Mouse (Mus musculus): ENCODE results near the gene Chfr. TPM values are rescaled to one million over a fixed set of nuclear protein-coding genes. Genes with fewer than 3 reads are reported as not detected.
A peak's percentile ranks its signal among the peaks of the same experiment; 100 is the strongest.

Gene Chfr
- total RNA-seq (2021), result 10 to 100 TPM; 14.9 to 21.0 TPM
- long read RNA-seq, experiment 1, transcript Chfr-202 (18 exons, 3,159 nt), result major isoform, 7 of 26 reads
- long read RNA-seq, experiment 1, partial matches to known transcripts, result 2 of 26 reads
- long read RNA-seq, experiment 1, other reads (novel, unspliced or antisense), result 12 of 26 reads
- long read RNA-seq, experiment 2, transcript Chfr-202 (18 exons, 3,159 nt), result major isoform, 8 of 21 reads
- long read RNA-seq, experiment 2, partial matches to known transcripts, result 2 of 21 reads
- long read RNA-seq, experiment 2, other reads (novel, unspliced or antisense), result 9 of 21 reads

- DNase-seq, result peak; percentile 98
Observed at GRCm38 (mm10) chr5:110135293-110136086, at the start of gene Chfr. Gene Chfr (plus strand): TSS chr5:110135842.

- no peak for DNase-seq
Observed at GRCm38 (mm10) chr5:110086161-110086866, 49.3 kb upstream of the Chfr start.

DNA sequence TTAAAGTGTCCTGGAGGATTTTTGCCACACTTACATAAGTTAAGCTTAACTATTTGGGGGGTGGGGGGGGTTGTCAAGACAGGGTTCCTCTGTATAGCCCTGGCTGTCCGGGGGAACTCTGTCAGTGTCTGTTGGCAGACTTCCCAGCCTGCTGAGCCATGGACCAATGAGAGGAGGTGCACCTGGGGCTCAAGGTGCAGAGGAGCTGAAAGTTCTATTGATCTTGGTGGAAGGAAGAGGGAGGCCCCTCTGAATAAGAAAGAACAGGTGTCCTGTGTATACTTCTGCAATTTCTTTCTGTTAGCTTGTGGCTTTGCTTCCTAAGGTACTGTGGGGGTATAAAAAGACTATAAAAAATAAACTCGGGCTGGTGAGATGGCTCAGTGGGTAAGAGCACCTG lies 44.1 kb upstream of the Chfr start:
- DNase-seq, result no peak

GRCm38 (mm10) chr5:110094030-110094846 lies 41.4 kb upstream of the Chfr start, which contains the start of gene Gm35315:
Gene Gm35315 (minus strand): TSS chr5:110094420.
- DNase-seq, result peak; percentile 65

- DNase-seq, result no peak
Observed at GRCm38 (mm10) chr5:110094847-110095213, 40.8 kb upstream of the Chfr start.

DNA sequence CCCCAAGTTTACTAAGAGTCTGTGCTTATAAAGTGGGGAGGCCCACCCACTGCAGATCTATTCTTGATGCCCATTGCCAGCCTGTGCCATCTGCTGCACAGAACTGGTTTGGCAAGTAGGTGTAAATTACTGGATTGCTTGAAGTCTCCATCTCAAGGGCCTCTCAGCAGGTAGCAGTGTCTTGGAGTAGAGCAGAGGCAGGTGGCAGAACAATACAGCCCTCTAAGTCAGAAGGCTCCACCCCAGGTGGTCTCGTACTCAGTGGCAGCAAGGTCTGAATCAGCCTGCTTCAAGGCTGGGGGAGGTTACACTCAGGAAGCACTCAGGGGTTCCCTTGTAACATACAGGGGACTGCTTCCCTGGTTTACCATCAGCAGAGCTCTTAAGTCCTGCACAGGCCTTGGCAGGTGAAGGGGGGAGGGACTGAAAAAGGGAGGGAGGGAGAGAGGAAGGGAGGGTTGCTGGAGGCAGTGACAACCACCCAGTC lies 36.6 kb upstream of the Chfr start:
- no peak for DNase-seq

- no peak for DNase-seq
Observed at GRCm38 (mm10) chr5:110099656-110100580, 35.7 kb upstream of the Chfr start, which contains the start of gene Plcxd1. Gene Plcxd1 (plus strand): TSS chr5:110099969.

DNA sequence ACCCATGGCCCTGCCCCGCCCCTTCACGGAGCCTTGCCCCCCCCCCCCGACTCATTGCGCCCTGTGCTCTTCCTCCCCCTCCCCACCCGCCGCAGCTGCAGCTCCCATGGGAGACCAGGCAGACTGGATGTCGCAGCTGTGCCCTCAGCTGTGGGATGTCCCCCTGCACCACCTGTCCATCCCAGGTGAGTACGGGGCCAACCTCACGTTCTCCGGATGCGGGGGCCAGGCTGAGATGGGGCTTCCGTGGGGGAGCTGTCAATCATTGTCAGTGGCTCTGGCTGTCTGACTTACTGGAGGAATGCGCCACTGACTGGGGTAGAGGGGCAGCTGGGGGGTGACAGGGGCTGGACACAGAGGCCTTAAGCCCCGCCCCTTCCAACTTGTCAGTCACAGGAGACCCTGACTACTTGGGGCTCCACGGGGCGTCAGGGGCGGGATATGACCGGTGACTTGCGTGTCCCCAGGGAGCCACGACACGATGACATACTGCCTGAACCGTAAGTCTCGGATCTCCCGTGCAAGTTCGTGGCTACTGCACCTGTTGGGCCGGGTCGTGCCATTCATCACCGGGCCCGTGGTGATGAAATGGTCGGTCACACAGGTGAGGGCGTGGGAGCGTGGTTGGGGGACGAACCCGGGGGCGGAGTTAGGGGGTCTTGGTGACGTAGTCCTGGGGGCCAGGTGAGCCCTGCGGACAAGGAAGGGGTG lies 34.6 kb upstream of the Chfr start:
- no peak for DNase-seq

GRCm38 (mm10) chr5:110101716-110102347 lies 33.8 kb upstream of the Chfr start:
- peak; percentile 40 for DNase-seq

GRCm38 (mm10) chr5:110102429-110102828 lies 33.2 kb upstream of the Chfr start:
- DNase-seq, result no peak

DNA sequence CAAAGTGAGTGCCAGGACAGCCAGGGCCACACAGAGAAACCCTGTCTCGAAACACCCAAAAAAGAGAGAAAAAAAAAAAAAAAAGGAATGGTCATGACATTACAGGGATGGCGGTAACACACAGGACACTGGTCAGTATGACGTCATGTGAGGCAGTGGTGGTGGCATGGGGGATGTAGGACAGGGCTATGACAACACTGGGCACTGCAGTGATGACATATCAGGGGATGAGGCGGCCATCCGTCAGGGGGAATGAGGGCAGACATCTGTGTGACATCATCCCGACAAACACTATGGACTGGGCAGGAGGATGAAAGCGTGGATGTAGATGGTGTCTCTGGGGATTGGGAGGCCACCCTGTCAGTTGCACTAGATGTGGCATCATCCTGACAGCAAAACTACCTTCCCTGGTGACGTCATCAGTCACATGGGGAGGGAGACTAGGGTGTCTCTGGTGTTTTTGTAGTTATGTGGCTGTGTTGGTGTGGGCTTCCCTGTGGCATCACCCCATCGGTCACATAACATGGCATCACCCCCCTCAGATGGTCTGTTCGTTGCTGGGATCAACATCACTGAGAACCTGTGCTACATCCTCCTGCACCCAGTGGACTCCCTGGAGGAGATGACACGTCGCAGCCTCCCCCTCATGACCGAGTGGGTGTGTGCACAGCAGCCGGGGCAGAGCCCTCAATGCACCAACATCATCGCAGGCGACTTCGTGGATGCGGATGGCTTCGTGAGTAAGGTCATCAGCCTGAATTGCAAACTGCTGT lies 32.6 kb upstream of the Chfr start:
- no peak for DNase-seq

- no peak for DNase-seq
Observed at GRCm38 (mm10) chr5:110103901-110104615, 31.6 kb upstream of the Chfr start.

DNA sequence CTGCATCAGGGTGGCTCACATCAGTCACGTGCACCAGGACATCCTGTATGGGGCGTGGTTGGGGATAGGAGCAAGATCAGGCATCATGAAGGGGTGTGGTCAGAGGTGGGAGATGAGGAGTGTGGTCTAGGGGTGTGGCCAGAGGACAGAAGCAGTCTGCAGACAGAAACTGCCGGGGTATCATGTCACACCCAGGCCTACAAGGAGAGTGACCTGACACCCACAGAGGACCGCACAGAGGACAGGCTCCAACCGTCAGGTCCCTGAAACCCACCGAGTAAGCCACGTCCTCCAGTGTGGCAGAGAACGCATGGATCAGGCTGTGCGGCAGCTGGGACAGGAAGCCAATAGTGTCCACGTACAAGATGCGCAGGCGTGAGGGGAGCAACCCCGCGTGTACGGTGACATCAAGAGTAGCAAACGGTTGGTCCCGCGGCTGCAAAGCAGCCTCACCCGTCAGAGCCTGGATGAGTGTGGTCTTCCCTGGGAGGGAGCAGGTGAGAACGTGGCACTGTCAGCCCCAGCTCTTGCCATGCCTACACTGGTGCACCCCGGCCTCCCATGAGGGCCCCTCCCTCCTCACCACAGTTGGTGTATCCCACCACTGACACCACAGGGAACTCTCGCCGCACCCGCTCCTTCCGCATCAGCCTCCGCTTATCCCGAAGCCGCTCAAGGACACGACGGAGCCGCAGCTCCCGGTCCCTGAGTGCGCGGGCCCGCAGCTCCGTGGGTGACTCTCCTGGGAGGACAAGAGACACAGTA lies 30.8 kb upstream of the Chfr start:
- no peak for DNase-seq

DNA sequence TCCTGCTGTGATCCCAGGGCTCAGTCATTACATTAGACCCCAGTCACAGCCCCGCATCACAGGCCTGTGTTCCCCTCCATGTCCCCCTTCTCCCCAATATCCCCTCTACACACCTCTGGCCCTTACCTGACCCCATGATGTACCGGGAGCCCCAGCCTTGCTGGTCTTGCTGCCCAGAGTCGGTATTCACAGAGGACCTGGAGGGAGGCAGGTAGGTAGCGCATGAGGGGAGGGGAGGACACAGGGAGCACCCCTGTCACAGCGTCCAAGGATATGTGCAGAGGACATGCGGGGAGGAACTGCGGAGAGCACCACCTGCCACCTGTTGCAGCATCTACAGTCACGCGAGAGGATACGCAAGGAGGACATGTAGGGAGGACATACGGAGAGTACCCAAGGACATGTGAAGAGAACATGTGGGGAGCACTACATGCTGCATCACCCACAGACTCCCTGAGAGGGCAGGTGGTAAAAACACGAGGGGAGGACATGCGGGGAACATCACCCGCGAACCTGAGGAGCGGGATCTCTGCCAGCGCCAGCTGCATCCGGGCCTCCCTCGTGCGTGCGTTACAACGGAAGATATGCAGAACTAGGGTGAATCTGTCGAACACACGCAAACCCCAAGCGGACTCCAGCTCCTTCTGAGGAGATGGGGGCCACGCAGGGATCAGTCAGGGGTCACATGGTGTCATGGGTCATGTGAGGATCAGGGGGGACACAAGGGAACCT lies 29.3 kb upstream of the Chfr start:
- peak; percentile 12 for DNase-seq

DNA sequence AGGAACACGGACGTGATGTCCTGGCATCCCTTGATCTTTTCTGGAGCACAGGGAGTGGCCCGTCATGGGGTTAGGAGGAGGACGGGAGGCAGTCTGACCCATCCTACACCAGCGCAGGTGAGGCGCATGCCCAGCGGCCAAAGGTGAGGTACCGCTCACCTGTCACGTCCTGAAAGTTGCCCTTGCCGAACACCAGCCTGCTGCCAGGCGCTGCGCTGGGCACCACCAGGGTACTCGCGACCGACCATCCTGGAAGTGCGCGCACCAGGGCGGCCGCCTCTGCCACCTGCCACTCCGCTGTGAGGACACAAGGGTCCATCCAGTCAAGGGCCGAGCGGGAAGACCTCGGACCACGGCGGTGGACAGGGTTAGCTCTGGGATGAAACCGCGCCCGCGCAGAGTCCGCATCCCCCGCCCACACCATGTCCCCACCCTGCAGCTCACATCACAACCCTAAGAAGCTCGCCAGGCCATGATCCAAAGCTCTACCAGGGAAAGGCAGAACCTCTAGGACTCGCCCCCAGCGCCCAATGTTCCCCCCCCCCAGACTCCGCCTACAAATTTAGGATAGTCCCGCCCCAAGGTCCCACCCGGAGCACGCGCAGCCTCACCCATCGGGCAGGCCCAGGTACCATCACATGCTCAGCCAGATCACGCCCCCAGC lies 28.6 kb upstream of the Chfr start:
- DNase-seq, result peak; percentile 50

All from gastrocnemius, postnatal 10 days (tissue).